Mouse (Mus musculus) midbrain, embryonic 10.5 days (tissue): ENCODE data around the gene Mef2c. TPM values are rescaled to one million over a fixed set of nuclear protein-coding genes. Genes with fewer than 3 reads are reported as not detected.

Experiments used
- DNase-seq: peaks from one replicate; pipeline ENCODE4 v3.0.0-alpha.2; 2017; ENCODE audit warnings: low spot score
- H3K27ac ChIP-seq: fragments of 300-500 bp; sonication (generic); replicated peaks from 2 replicates; pipeline ENCODE4 v1.5.1; 2016; ENCODE audit warnings: mild to moderate bottlenecking
- H3K27me3 ChIP-seq: fragments of 300-500 bp; sonication (generic); 2 replicates; pipeline ENCODE4 v1.6.1; 2016; ENCODE audit warnings: low read depth, mild to moderate bottlenecking; ENCODE audit not compliant: poor library complexity, severe bottlenecking
- H3K36me3 ChIP-seq: fragments of 300-500 bp; sonication (generic); 2 replicates; pipeline ENCODE4 v1.6.1; 2016; ENCODE audit warnings: mild to moderate bottlenecking, moderate library complexity
- H3K4me1 ChIP-seq: fragments of 300-500 bp; sonication (generic); 2 replicates; pipeline ENCODE4 v1.6.1; 2016
- H3K4me3 ChIP-seq: fragments of 300-500 bp; sonication (generic); 2 replicates; pipeline ENCODE4 v1.5.1; 2016; ENCODE audit warnings: mild to moderate bottlenecking, moderate library complexity
- H3K9me3 ChIP-seq: fragments of 300-500 bp; sonication (generic); replicated peaks from 2 replicates; pipeline ENCODE4 v1.6.1; 2016; ENCODE audit warnings: mild to moderate bottlenecking
- WGBS: fragments of 180-500 bp; shearing (Covaris S2); methylation state at CpG from one replicate; pipeline ENCODE4 v1.1.7; 2016; 5-methylcytosine and 5-hydroxymethylcytosine counted together
- polyA plus RNA-seq: library from polyadenylated mRNA; unstranded; fragments of >200 nt; fragmentation: Nextera tagmentation; extraction: Ambion mirVana; gene quantifications from 2 replicates; pipeline ENCODE4 v1.2.1, GENCODE M21; 2016

Gene Mef2c
- 11.9 and 13.6 TPM in 2 replicates for polyA plus RNA-seq

DNA sequence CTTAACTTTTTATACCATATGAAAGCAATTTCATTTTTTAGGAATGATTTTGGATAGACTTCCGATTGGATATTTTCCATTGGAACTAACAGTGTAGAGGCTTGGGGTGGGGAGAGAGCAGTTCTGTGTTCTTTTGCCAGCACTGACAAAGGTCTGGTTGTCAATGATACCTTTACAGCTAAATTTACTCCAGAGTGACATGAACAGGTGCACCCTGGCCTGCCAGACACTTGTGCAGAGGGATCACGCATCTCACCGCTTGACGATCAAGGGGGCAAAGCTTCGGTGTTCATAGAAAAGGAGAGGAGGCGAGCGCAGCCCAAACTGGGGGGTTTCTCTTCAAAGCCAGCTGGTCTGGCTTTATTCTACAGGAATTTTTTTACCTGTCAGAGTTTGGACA, at the start of gene Mef2c:
TSS of gene Mef2c (plus strand) at position 116 of the 400 bp plus-strand sequence.
- Histone ChIP-seq H3K36me3 (no peaks in the 10 kb centered on the region), H3K4me3 (no peak within 1 kb of the TSS), H3K27me3 (no peaks in the 10 kb centered on the region), H3K9me3 (no peaks in the 10 kb centered on the region), H3K27ac (no peak within 1 kb of the TSS), H3K4me1 (no peaks in the 10 kb centered on the region)
- DNase-seq: no peak
- WGBS: 89% methylated on average over 7 of the region's 7 CpGs

DNA sequence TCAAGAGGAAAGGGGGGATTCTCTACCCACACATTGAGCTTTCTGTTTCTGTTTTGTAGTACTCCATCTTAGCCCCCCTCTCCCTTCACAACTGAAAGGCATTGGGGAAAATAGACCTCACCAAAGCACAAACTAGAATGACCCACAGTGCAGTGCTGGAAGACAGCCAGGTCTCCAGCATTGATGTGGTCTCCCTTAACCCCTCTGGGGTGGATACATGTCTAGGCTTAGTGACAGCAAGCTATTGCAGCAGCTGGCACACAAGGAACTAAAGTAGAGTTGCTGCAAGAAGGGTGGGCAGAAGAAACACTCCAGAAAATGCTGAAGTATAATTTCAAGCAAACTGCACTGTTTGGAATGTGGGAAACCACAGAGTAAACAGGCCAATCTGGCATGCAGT, 45.1 kb upstream of the Mef2c start:
- Histone ChIP-seq H3K36me3 (no peaks in the 10 kb centered on the region), H3K4me1 (no peaks in the 10 kb centered on the region), H3K4me3 (no peak overlapping the region), H3K9me3 (no peaks in the 10 kb centered on the region), H3K27me3 (no peaks in the 10 kb centered on the region), H3K27ac (no peak overlapping the region)
- DNase-seq: no peak

DNA sequence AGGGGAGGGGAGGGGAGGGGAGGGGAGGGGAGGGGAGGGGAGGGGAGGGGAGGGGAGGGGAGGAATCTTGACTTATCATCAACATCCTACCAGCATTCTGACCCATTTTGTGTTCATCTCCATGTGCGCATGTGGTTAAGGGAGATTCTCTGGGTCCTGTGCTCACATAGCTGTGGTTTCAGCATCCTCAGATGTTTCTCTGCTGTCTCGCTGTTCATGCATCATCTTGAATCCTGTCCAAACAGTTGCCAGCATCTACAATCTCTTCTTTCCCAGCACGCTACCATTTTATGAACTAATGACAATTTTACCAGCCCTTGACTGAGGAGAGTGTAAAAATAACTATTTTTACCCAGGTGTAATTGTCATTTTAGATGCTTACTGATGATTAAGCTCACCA, 44.2 kb upstream of the Mef2c start:
- WGBS: 93% methylated on average over 3 of the region's 3 CpGs
- H3K27ac ChIP-seq: no peak overlapping the region
- no peak for DNase-seq
- H3K36me3 ChIP-seq: no peaks in the 10 kb centered on the region
- no peaks in the 10 kb centered on the region for H3K9me3 ChIP-seq
- no peaks in the 10 kb centered on the region for H3K4me1 ChIP-seq
- H3K4me3 ChIP-seq: no peak overlapping the region
- H3K27me3 ChIP-seq: no peaks in the 10 kb centered on the region

DNA sequence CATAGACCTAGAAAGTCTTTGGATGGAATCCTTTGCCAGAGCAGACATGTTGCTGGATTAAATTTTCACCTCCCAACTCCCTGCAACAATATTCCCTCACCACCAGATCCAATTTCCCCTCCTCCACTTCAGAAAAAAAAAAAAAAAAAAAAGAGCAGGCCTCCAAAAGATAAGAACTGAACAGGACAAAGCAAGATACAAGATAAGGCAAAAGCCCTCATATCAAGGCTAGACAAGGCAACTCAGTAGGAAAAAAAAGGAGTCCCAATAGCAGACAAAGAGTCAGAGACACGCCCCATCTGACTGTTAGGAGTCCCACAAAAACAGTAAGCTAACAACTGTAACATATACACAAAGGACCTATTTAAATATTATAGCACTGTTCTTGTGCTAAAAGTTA, 43.2 kb upstream of the Mef2c start:
- no peaks in the 10 kb centered on the region for H3K9me3 ChIP-seq
- no peaks in the 10 kb centered on the region for H3K36me3 ChIP-seq
- H3K4me3 ChIP-seq: no peak overlapping the region
- WGBS: 78% methylated on average over 1 of the region's 1 CpGs
- H3K27ac ChIP-seq: no peak overlapping the region
- no peaks in the 10 kb centered on the region for H3K27me3 ChIP-seq
- H3K4me1 ChIP-seq: no peaks in the 10 kb centered on the region
- DNase-seq: no peak

GRCm38 (mm10) chr13:83461556-83461955, 42.3 kb upstream of the Mef2c start:
- DNase-seq: no peak
- 88% methylated on average over 2 of the region's 2 CpGs for WGBS
- no peaks in the 10 kb centered on the region for H3K9me3 ChIP-seq
- no peak overlapping the region for H3K27ac ChIP-seq
- no peak overlapping the region for H3K4me3 ChIP-seq
- H3K36me3 ChIP-seq: no peaks in the 10 kb centered on the region
- no peaks in the 10 kb centered on the region for H3K27me3 ChIP-seq
- no peaks in the 10 kb centered on the region for H3K4me1 ChIP-seq

DNA sequence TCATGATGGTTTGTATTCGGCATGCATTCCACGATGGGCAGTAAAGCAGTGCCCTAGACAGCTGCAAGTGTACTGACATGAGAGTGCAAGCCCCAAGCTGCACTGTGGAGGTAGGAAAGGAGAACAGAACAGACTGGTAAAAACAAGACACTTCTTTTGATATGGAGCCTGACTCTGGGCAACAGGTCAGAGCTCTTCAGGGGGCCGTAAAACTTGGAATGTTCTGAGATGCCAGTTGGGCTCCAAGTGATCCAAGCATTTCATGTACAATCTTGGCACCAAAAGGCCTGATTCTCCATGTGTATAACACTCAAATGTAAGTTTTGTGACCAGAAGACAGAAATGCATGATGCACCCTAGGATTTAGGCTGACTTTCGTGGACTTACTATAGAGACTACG, 37.1 kb upstream of the Mef2c start:
- H3K9me3 ChIP-seq: no peaks in the 10 kb centered on the region
- H3K4me1 ChIP-seq: no peaks in the 10 kb centered on the region
- no peak overlapping the region for H3K4me3 ChIP-seq
- no peaks in the 10 kb centered on the region for H3K27me3 ChIP-seq
- no peak overlapping the region for H3K27ac ChIP-seq
- no peak for DNase-seq
- no peaks in the 10 kb centered on the region for H3K36me3 ChIP-seq
- 94% methylated on average over 5 of the region's 5 CpGs for WGBS

GRCm38 (mm10) chr13:83468794-83469193, 35.0 kb upstream of the Mef2c start:
- H3K36me3 ChIP-seq: no peaks in the 10 kb centered on the region

DNA sequence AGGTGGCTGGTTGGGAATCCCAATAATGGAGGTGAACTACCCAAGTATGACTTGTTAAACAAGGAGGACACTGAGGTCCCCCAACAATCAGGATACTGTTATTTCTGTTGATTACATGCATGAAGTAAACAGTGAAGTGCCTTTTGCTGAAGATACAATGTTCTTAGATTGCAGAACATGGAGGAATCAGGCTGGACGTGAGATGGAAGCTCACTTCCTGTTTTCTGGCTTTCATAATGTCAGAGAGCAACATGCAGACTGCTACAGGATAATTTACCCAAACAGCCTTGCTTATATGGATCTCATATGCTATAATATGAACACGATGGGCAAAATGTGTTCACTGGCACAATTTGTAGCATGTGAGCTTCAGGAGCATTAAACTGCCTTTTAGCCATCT, 30.1 kb upstream of the Mef2c start:
- no peak overlapping the region for H3K27ac ChIP-seq

More at GRCm38 (mm10) chr13:83468794-83469193, 35.0 kb upstream of the Mef2c start:
- no peak overlapping the region for H3K27ac ChIP-seq
- H3K4me1 ChIP-seq: no peaks in the 10 kb centered on the region
- no peaks in the 10 kb centered on the region for H3K9me3 ChIP-seq
- H3K4me3 ChIP-seq: no peak overlapping the region
- 75% methylated on average over 3 of the region's 3 CpGs for WGBS
- no peak for DNase-seq
- no peaks in the 10 kb centered on the region for H3K27me3 ChIP-seq

GRCm38 (mm10) chr13:83480388-83480787, 23.4 kb upstream of the Mef2c start:
- Histone ChIP-seq H3K4me1 (no peaks in the 10 kb centered on the region), H3K9me3 (no peaks in the 10 kb centered on the region), H3K4me3 (no peak overlapping the region), H3K27me3 (no peaks in the 10 kb centered on the region), H3K27ac (no peak overlapping the region), H3K36me3 (no peaks in the 10 kb centered on the region)
- 82% methylated on average over 3 of the region's 3 CpGs for WGBS
- DNase-seq: no peak

More for the DNA sequence above, 30.1 kb upstream of the Mef2c start:
- no peaks in the 10 kb centered on the region for H3K4me1 ChIP-seq
- H3K4me3 ChIP-seq: no peak overlapping the region
- DNase-seq: no peak
- no peaks in the 10 kb centered on the region for H3K36me3 ChIP-seq
- no peaks in the 10 kb centered on the region for H3K27me3 ChIP-seq
- H3K9me3 ChIP-seq: no peaks in the 10 kb centered on the region
- WGBS: 89% methylated on average over 2 of the region's 2 CpGs

DNA sequence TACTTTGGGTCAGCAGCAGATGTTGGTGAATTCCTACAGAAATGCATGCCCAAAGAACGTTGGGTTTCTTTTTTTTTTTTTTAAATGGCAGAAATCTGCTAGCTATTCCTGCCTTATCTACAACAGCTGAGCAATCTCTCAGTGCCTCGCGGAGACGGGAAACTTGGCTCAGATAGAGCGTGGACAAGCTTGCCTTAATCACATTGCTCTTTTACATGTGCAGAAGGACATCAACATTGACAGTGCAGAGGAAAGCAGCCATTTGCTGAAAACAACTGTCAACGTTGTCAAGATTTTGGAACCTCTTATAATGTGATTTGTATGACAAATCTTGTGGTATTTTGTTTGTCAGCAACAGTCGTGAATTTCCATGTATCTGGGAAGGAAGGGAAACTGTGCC, 22.5 kb upstream of the Mef2c start:
- H3K36me3 ChIP-seq: no peaks in the 10 kb centered on the region
- DNase-seq: no peak
- H3K27me3 ChIP-seq: no peaks in the 10 kb centered on the region
- H3K9me3 ChIP-seq: no peaks in the 10 kb centered on the region
- no peak overlapping the region for H3K4me3 ChIP-seq
- WGBS: 88% methylated on average over 7 of the region's 7 CpGs
- H3K27ac ChIP-seq: no peak overlapping the region
- no peaks in the 10 kb centered on the region for H3K4me1 ChIP-seq

DNA sequence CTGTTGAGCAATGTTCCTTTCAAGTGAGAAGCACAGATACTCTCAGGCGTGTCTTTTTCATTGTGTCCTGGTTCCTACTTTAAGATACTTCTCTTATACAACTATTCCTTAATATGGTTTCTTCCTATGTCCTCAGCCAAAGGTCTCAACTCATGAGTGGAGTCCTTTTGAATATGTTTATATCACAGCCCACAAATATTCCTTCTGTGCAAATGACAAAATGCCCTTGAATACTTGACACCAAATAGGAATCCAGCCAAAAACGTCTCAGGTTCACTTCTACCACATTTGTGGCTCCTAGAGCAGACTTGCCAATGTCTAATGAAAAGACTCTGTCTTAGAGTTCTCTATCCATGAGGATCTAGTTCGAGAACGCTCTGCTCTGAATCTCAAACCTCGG, 21.7 kb upstream of the Mef2c start:
- no peaks in the 10 kb centered on the region for H3K27me3 ChIP-seq
- H3K4me1 ChIP-seq: no peaks in the 10 kb centered on the region
- no peak overlapping the region for H3K27ac ChIP-seq
- no peak overlapping the region for H3K4me3 ChIP-seq
- no peaks in the 10 kb centered on the region for H3K36me3 ChIP-seq
- no peaks in the 10 kb centered on the region for H3K9me3 ChIP-seq
- no peak for DNase-seq
- 83% methylated on average over 5 of the region's 5 CpGs for WGBS

GRCm38 (mm10) chr13:83484215-83484614, 19.6 kb upstream of the Mef2c start:
- Histone ChIP-seq H3K9me3 (no peaks in the 10 kb centered on the region), H3K36me3 (no peaks in the 10 kb centered on the region), H3K27ac (no peak overlapping the region), H3K27me3 (no peaks in the 10 kb centered on the region), H3K4me3 (no peak overlapping the region), H3K4me1 (no peaks in the 10 kb centered on the region)
- DNase-seq: no peak
- 92% methylated on average over 4 of the region's 4 CpGs for WGBS

DNA sequence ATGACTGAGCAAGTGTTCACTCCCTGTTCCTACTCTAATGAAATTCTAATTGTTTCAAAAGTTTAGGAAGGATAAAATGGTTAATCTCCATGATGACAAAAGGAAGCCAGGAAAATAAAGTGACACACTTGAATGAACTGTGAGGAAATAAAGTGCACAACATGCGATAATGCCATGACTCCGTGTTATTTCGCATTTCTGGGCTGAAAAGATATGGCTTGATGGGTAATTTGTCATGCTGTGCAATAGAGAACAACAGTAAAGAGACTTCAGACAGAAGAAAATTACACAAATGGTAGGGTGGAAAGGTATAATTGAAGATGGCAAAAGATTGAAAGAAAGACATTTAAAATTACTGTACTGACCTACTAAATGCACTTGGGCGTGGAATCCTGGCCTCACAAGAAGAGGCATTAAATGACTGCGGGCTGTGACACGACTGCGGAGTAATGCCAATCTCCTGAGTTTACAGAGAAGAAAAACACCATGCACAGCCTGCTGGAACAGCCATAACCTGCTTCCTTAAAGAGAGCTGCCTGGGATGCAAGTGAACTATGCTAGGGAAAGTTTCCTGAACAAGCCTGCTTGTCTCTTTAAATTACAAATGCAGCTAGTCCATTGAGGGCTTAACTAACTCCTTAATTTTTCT, 19.0 kb upstream of the Mef2c start:
- Histone ChIP-seq H3K4me3 (no peak overlapping the region), H3K4me1 (no peaks in the 10 kb centered on the region), H3K27me3 (no peaks in the 10 kb centered on the region), H3K36me3 (no peaks in the 10 kb centered on the region), H3K9me3 (no peaks in the 10 kb centered on the region), H3K27ac (no peak overlapping the region)
- WGBS: 87% methylated on average over 7 of the region's 7 CpGs
- DNase-seq: no peak

DNA sequence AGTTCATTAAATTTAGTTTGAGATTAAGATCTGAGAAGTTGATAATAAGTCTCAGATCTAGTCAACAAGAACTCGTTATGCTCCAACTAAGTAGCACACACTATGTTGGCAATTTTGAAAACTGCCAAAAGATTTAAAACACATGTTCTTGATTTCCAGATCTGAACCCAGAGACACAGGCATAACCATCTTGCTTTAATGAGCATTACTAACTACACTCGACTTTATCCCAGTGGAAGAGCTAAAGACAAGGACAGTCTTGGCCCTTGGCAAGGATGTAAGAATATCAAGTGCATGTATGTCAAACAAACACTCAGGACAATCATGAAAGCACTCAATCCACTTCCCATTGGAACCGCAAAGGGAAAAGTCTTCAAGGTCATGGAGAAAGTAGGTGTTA, 11.8 kb upstream of the Mef2c start:
- Histone ChIP-seq H3K9me3 (no peaks in the 10 kb centered on the region), H3K27ac (no peak overlapping the region), H3K4me1 (no peaks in the 10 kb centered on the region), H3K4me3 (no peak overlapping the region), H3K27me3 (no peaks in the 10 kb centered on the region), H3K36me3 (no peaks in the 10 kb centered on the region)
- 78% methylated on average over 3 of the region's 3 CpGs for WGBS
- DNase-seq: no peak
